In genomic region chr3:49636676-49637075, GRCm38 (mm10) we compare ENCODE assay signal across 15 mouse cellular contexts.
"Had no signal": no experiment of that assay in that cellular context is flagged by ENCODE, and none has a peak within 500 bp of the region (broad histone marks: within the 10 kb centered on the region; RNA-seq: fewer than 3 reads in every experiment).

No protein-coding gene starts in this region.

- H3K9me3 ChIP-seq: kidney, embryonic 15.5 days; liver, embryonic 13.5 days; midbrain, embryonic 10.5 days; midbrain, embryonic 15.5 days had no signal

- H3K36me3 ChIP-seq: kidney, embryonic 15.5 days; liver, embryonic 13.5 days; midbrain, embryonic 10.5 days; midbrain, embryonic 15.5 days had no signal

- H3K9ac ChIP-seq: kidney, embryonic 15.5 days; liver, embryonic 13.5 days; liver, postnatal 0 days; midbrain, embryonic 15.5 days had no signal

- ATAC-seq: liver, postnatal 0 days; midbrain, embryonic 15.5 days had no signal

- H3K27me3 ChIP-seq: kidney, embryonic 15.5 days; liver, embryonic 13.5 days; midbrain, embryonic 15.5 days had no signal

- H3K4me2 ChIP-seq: kidney, embryonic 15.5 days; liver, embryonic 13.5 days; midbrain, embryonic 15.5 days had no signal

- DNase-seq: kidney, adult 2 months; kidney, postnatal 14 days; left cerebral cortex, postnatal 4 days; liver; liver, embryonic 13.5 days; liver, postnatal 0 days; lung, postnatal 36 days; right cerebral cortex, adult 18-20 months; right cerebral cortex, postnatal 25 days; thymus, adult 18-20 months; thymus, postnatal 14 days had no signal

- H3K27ac ChIP-seq: kidney, embryonic 15.5 days; liver, embryonic 13.5 days; midbrain, embryonic 10.5 days; midbrain, embryonic 15.5 days; stomach, postnatal 0 days had no signal

- H3K4me1 ChIP-seq: kidney, embryonic 15.5 days; liver, embryonic 13.5 days had no signal

- H3K4me3 ChIP-seq: kidney, embryonic 15.5 days; liver, embryonic 13.5 days; midbrain, embryonic 10.5 days; midbrain, embryonic 15.5 days had no signal
